Mouse (Mus musculus): ENCODE data around the gene Col1a1. TPM values are rescaled to one million over a fixed set of nuclear protein-coding genes. Genes with fewer than 3 reads are reported as not detected.

Gene Col1a1
- total and polyA plus RNA-seq, 3 experiments: 0.11 to 0.13 TPM; not detected in 1

DNA sequence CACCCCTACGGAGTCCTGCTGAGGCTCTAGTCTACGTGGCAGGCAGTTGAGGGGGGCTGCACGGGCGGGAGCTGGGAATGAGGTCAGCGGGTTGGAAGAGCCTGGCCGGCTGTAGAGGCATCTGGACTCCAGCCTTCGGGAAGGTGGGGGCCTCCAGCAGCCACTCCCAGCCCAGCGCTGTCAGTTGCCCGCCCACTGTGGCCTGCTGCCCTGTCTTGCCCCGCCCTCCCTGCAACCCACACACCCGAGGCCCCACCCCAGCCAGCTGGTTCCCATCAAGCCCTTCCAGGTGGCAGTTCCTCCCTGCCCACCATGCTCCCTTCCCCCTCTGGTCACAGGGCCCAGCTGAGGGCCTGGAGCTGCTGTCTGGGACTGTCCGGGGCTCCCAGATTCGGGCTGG, 7.2 kb upstream of the Col1a1 start:
- peaks cover 0 to 6% of the 10 kb centered on the region in 2 experiments; a peak in 2 of 4 replicates for H3K4me1 ChIP-seq (ENCODE audit: control insufficient read depth in 1 of 2, insufficient read depth in 2 of 2)
- no peak overlapping the region for H3K4me2 ChIP-seq (ENCODE audit: insufficient read depth, low read depth, poor library complexity, severe bottlenecking)
- no peak for DNase-seq (ENCODE audit: extremely low read depth)
- H3K27me3 ChIP-seq (replicated peaks): peaks cover 88% of the 10 kb centered on the region
- dilution Hi-C loops (cut with MboI; ENCODE audit: extremely low pct_ligation_motif_present, extremely low pct_unique_long_range_greater_than_20kb, low sequenced_read_pairs) (no loop called here), in situ Hi-C loops (cut with MboI; ENCODE audit: low pct_ligation_motif_present, low pct_unique_long_range_greater_than_20kb, low sequenced_read_pairs) (no loop called here)
- H3K9me3 ChIP-seq (replicated peaks; ENCODE audit: low read length): peaks cover under 1% of the 10 kb centered on the region
- no peaks in the 10 kb centered on the region for H3K36me3 ChIP-seq (replicated peaks in 1 of 2; ENCODE audit: control insufficient read depth in 1 of 2, insufficient read depth in 1 of 2, low read length in 1 of 2)
- H3K9ac ChIP-seq (ENCODE audit: insufficient read depth, low read depth): no peak overlapping the region
- no peaks in the 10 kb centered on the region for H3K79me2 ChIP-seq (replicated peaks; ENCODE audit: control insufficient read depth, extremely low read depth, insufficient read depth, poor library complexity, severe bottlenecking)
- no peak overlapping the region for H3K4me3 ChIP-seq (replicated peaks in 1 of 3; ENCODE audit: low read depth in 2 of 3, low read length in 2 of 3, poor library complexity in 1 of 3)
- no peak overlapping the region for H3K27ac ChIP-seq (ENCODE audit: insufficient read depth, low read depth)
- no peak for TF ChIP-seq POLR2A (IDR thresholded peaks at IDR 0.05; ENCODE audit: low read depth, low read length)
- TF ChIP-seq RCOR1 (conservative IDR thresholded peaks at IDR 0.05; ENCODE audit: low read depth, low read length): no peak
- TF ChIP-seq CTCF (conservative IDR thresholded peaks at IDR 0.05 in 1 of 2, IDR thresholded peaks at IDR 0.05 in 1 of 2; ENCODE audit: low read depth in 2 of 2, low read length in 2 of 2): no peak
- no peak for TF ChIP-seq GABPA (IDR thresholded peaks at IDR 0.05; ENCODE audit: insufficient replicate concordance, low read depth, low read length)
- no peak for TF ChIP-seq IRF4 (IDR thresholded peaks at IDR 0.05; ENCODE audit: low read depth, low read length)
- no peak for TF ChIP-seq CHD1 (IDR thresholded peaks at IDR 0.05; ENCODE audit: low read depth, low read length)
- TF ChIP-seq SIN3A (IDR thresholded peaks at IDR 0.05; ENCODE audit: low read length): no peak
- TF ChIP-seq CHD2 (IDR thresholded peaks at IDR 0.05; ENCODE audit: low read length): no peak
- no peak for TF ChIP-seq USF2 (conservative IDR thresholded peaks at IDR 0.05; ENCODE audit: low read depth, low read length)
- TF ChIP-seq MAX (IDR thresholded peaks at IDR 0.05; ENCODE audit: low read length): no peak
- TF ChIP-seq MEF2A (IDR thresholded peaks at IDR 0.05; ENCODE audit: borderline replicate concordance, low read depth, low read length): no peak
- no peak for TF ChIP-seq TCF12 (IDR thresholded peaks at IDR 0.05; ENCODE audit: low read depth, low read length)
- TF ChIP-seq NRF1 (IDR thresholded peaks at IDR 0.05; ENCODE audit: low read depth, low read length): no peak
- no peak for TF ChIP-seq UBTF (IDR thresholded peaks at IDR 0.05; ENCODE audit: low read depth, low read length)

- in situ Hi-C loops (cut with MboI; ENCODE audit: low pct_ligation_motif_present, low pct_unique_long_range_greater_than_20kb, low sequenced_read_pairs): no loop called here
- TF ChIP-seq MAZ (IDR thresholded peaks at IDR 0.05; ENCODE audit: low read depth, low read length) (no peak), HCFC1 (IDR thresholded peaks at IDR 0.05; ENCODE audit: low read depth, low read length) (no peak), SIN3A (IDR thresholded peaks at IDR 0.05; ENCODE audit: low read length) (no peak)
- Histone ChIP-seq H3K79me2 (replicated peaks; ENCODE audit: control insufficient read depth, extremely low read depth, insufficient read depth, poor library complexity, severe bottlenecking) (no peaks in the 10 kb centered on the region), H3K9ac (ENCODE audit: insufficient read depth, low read depth) (no peak overlapping the region), H3K4me2 (ENCODE audit: insufficient read depth, low read depth, poor library complexity, severe bottlenecking) (no peak overlapping the region), H3K27ac (ENCODE audit: insufficient read depth, low read depth) (no peak overlapping the region), H3K36me3 (replicated peaks in 1 of 2; ENCODE audit: control insufficient read depth in 1 of 2, insufficient read depth in 1 of 2, low read length in 1 of 2) (no peaks in the 10 kb centered on the region), H3K27me3 (replicated peaks) (peaks cover 88% of the 10 kb centered on the region), H3K9me3 (replicated peaks; ENCODE audit: low read length) (no peaks in the 10 kb centered on the region), H3K4me1 (ENCODE audit: control insufficient read depth in 1 of 2, insufficient read depth in 2 of 2) (peaks cover 0 to 6% of the 10 kb centered on the region in 2 experiments; a peak in 2 of 4 replicates), H3K4me3 (replicated peaks in 1 of 3; ENCODE audit: low read depth in 2 of 3, low read length in 2 of 3, poor library complexity in 1 of 3) (no peak overlapping the region)
- dilution Hi-C loops (cut with MboI; ENCODE audit: extremely low pct_ligation_motif_present, extremely low pct_unique_long_range_greater_than_20kb, low sequenced_read_pairs): no loop called here
- DNase-seq (ENCODE audit: extremely low read depth): no peak
Observed at GRCm38 (mm10) chr11:94929599-94929998, 6.4 kb upstream of the Col1a1 start.
